Mouse (Mus musculus) MEL (cell line): ENCODE results near the gene Scarb2. TPM values are rescaled to one million over a fixed set of nuclear protein-coding genes. Genes with fewer than 3 reads are reported as not detected.

Experiments used
- DNase-seq: peaks from one replicate; pipeline ENCODE4 v3.0.0; 2011; ENCODE audit warnings: low read depth, low spot score
- H3K27ac ChIP-seq: 2 replicates; pipeline ENCODE4 v1.5.1; 2012; ENCODE audit warnings: low read depth, mild to moderate bottlenecking, control low read depth, low read length, moderate library complexity; ENCODE audit not compliant: control insufficient read depth
- H3K27me3 ChIP-seq, 2 experiments: fragments of 150-350 bp in 1 of 2; sonication (generic) in 1 of 2; 2 replicates each; pipeline ENCODE4 v1.6.1; 2012; ENCODE audit warnings: low read length in 2 of 2, mild to moderate bottlenecking in 2 of 2, improper control_type of control experiment in 1 of 2, moderate library complexity in 1 of 2; ENCODE audit not compliant: insufficient read depth in 2 of 2, control insufficient read depth in 1 of 2
- H3K36me3 ChIP-seq, 2 experiments: 2 replicates each; pipeline ENCODE4 v1.6.1; 2012 to 2014; ENCODE audit warnings: low read length in 2 of 2, improper control_type of control experiment in 1 of 2, inconsistent platforms in 1 of 2, mild to moderate bottlenecking in 1 of 2; ENCODE audit not compliant: insufficient read depth in 2 of 2, control insufficient read depth in 1 of 2
- H3K4me1 ChIP-seq, 2 experiments: fragments of 150-350 bp in 1 of 2; sonication (generic) in 1 of 2; 2 replicates each; pipeline ENCODE4 v1.6.1; 2012; ENCODE audit warnings: low read length in 2 of 2, improper control_type of control experiment in 1 of 2, mild to moderate bottlenecking in 1 of 2; ENCODE audit not compliant: insufficient read depth in 2 of 2, control insufficient read depth in 1 of 2
- H3K4me3 ChIP-seq, 2 experiments: fragments of 150-350 bp in 1 of 2; sonication (generic) in 1 of 2; 2 replicates each; pipeline ENCODE4 v1.5.1; 2012; ENCODE audit warnings: low read depth in 2 of 2, low read length in 2 of 2, mild to moderate bottlenecking in 2 of 2, moderate library complexity in 2 of 2, control low read depth in 1 of 2, improper control_type of control experiment in 1 of 2; ENCODE audit not compliant: control insufficient read depth in 1 of 2, insufficient read depth in 1 of 2
- H3K79me2 ChIP-seq: 2 replicates; pipeline ENCODE4 v1.6.1; 2012; ENCODE audit warnings: mild to moderate bottlenecking, low read length, moderate library complexity; ENCODE audit not compliant: control insufficient read depth, poor library complexity, insufficient read depth
- H3K9ac ChIP-seq: 2 replicates; pipeline ENCODE4 v1.6.1; 2012; ENCODE audit warnings: low read depth, mild to moderate bottlenecking, control low read depth, low read length, moderate library complexity; ENCODE audit not compliant: control insufficient read depth, poor library complexity, severe bottlenecking
- H3K9me3 ChIP-seq: fragments of 150-350 bp; sonication (generic); replicated peaks from 2 replicates; pipeline ENCODE4 v1.6.1; 2012; ENCODE audit warnings: mild to moderate bottlenecking, low read length, improper control_type of control experiment, moderate library complexity; ENCODE audit not compliant: insufficient read depth
- CHD2 ChIP-seq: IDR thresholded peaks from 2 replicates; pipeline ENCODE4 v1.6.1; 2011; ENCODE audit warnings: low read length, improper control_type of control experiment
- CTCF ChIP-seq, 3 experiments: IDR thresholded peaks in 2 of 3; conservative IDR thresholded peaks in 1 of 3; 2 replicates each; pipeline ENCODE4 v1.5.1; 2011 to 2012; ENCODE audit warnings: low read length in 3 of 3, low read depth in 2 of 3, mild to moderate bottlenecking in 2 of 3, improper control_type of control experiment in 1 of 3, inconsistent platforms in 1 of 3, mixed read lengths in 1 of 3, moderate library complexity in 1 of 3; ENCODE audit not compliant: control insufficient read depth in 1 of 3, insufficient read depth in 1 of 3, poor library complexity in 1 of 3, severe bottlenecking in 1 of 3
- ELF1 ChIP-seq: IDR thresholded peaks from 2 replicates; pipeline ENCODE4 v1.6.1; 2014; ENCODE audit warnings: low read depth, mild to moderate bottlenecking, inconsistent platforms, low read length, improper control_type of control experiment, moderate library complexity
- ETS1 ChIP-seq: IDR thresholded peaks from 2 replicates; pipeline ENCODE4 v1.6.1; 2012; ENCODE audit warnings: low read depth, mild to moderate bottlenecking, inconsistent platforms, low read length, improper control_type of control experiment, moderate library complexity
- GABPA ChIP-seq: IDR thresholded peaks from 2 replicates; pipeline ENCODE4 v1.6.1; 2012; ENCODE audit warnings: low read depth, mild to moderate bottlenecking, inconsistent platforms, low read length, improper control_type of control experiment, moderate library complexity
- JUND ChIP-seq: IDR thresholded peaks from 2 replicates; pipeline ENCODE4 v1.6.1; 2011; ENCODE audit warnings: low read depth, mild to moderate bottlenecking, improper control_type of control experiment, low read length
- KAT2A ChIP-seq: conservative IDR thresholded peaks from 2 replicates; pipeline ENCODE4 v1.6.1; 2012; ENCODE audit warnings: low read depth, low read length, improper control_type of control experiment, inconsistent platforms
- MAFK ChIP-seq: IDR thresholded peaks from 2 replicates; pipeline ENCODE4 v1.6.1; 2011; ENCODE audit warnings: low read depth, mild to moderate bottlenecking, low read length, improper control_type of control experiment, borderline replicate concordance
- MAX ChIP-seq: IDR thresholded peaks from 2 replicates; pipeline ENCODE4 v1.6.1; 2011; ENCODE audit warnings: low read length, improper control_type of control experiment
- MAZ ChIP-seq: IDR thresholded peaks from 2 replicates; pipeline ENCODE4 v1.6.1; 2012; ENCODE audit warnings: low read depth, mild to moderate bottlenecking, inconsistent platforms, low read length, improper control_type of control experiment
- MEF2A ChIP-seq: IDR thresholded peaks from 2 replicates; pipeline ENCODE4 v1.6.1; 2014; ENCODE audit warnings: low read depth, mild to moderate bottlenecking, inconsistent platforms, low read length, improper control_type of control experiment; ENCODE audit not compliant: poor library complexity, insufficient replicate concordance, severe bottlenecking; ENCODE audit errors: extremely low read depth
- MXI1 ChIP-seq: IDR thresholded peaks from 2 replicates; pipeline ENCODE4 v1.6.1; 2011; ENCODE audit warnings: mild to moderate bottlenecking, low read depth, low read length, improper control_type of control experiment
- MYB ChIP-seq: IDR thresholded peaks from 2 replicates; pipeline ENCODE4 v1.6.1; 2011; ENCODE audit warnings: mild to moderate bottlenecking, low read depth, low read length, improper control_type of control experiment
- MYC ChIP-seq: IDR thresholded peaks from 2 replicates; pipeline ENCODE4 v1.6.1; 2011; ENCODE audit warnings: low read depth, mild to moderate bottlenecking, low read length, improper control_type of control experiment, moderate library complexity
- NELFE ChIP-seq: IDR thresholded peaks from 2 replicates; pipeline ENCODE4 v1.6.1; 2011; ENCODE audit warnings: low read depth, low read length, improper control_type of control experiment
- POLR2AphosphoS2 ChIP-seq: IDR thresholded peaks from 2 replicates; pipeline ENCODE4 v1.6.1; 2011; ENCODE audit warnings: low read length, improper control_type of control experiment
- POLR2AphosphoS5 ChIP-seq: IDR thresholded peaks from 2 replicates; pipeline ENCODE4 v1.6.1; 2012; ENCODE audit warnings: low read depth, borderline replicate concordance, mild to moderate bottlenecking, inconsistent platforms, low read length, moderate library complexity, mixed read lengths
- RAD21 ChIP-seq: IDR thresholded peaks from 2 replicates; pipeline ENCODE4 v1.6.1; 2011; ENCODE audit warnings: mild to moderate bottlenecking, low read depth, low read length, improper control_type of control experiment
- RCOR1 ChIP-seq: IDR thresholded peaks from 2 replicates; pipeline ENCODE4 v1.6.1; 2012; ENCODE audit warnings: low read depth, mild to moderate bottlenecking, inconsistent platforms, low read length, improper control_type of control experiment
- SIN3A ChIP-seq: IDR thresholded peaks from 2 replicates; pipeline ENCODE4 v1.6.1; 2012; ENCODE audit warnings: low read length, improper control_type of control experiment, inconsistent platforms
- TAL1 ChIP-seq: IDR thresholded peaks from 2 replicates; pipeline ENCODE4 v1.6.1; 2012; ENCODE audit warnings: mild to moderate bottlenecking, inconsistent platforms, low read length, moderate library complexity, mixed read lengths
- TBP ChIP-seq: IDR thresholded peaks from 2 replicates; pipeline ENCODE4 v1.8.0; 2011; ENCODE audit warnings: low read depth, low read length, improper control_type of control experiment
- TCF12 ChIP-seq: IDR thresholded peaks from 2 replicates; pipeline ENCODE4 v1.6.1; 2014; ENCODE audit warnings: low read depth, mild to moderate bottlenecking, inconsistent platforms, low read length, improper control_type of control experiment, moderate library complexity
- USF2 ChIP-seq, 2 experiments: IDR thresholded peaks; 2 replicates each; pipeline ENCODE4 v1.6.1; 2011 to 2012; ENCODE audit warnings: improper control_type of control experiment in 2 of 2, low read length in 2 of 2, borderline replicate concordance in 1 of 2, inconsistent platforms in 1 of 2, low read depth in 1 of 2, mild to moderate bottlenecking in 1 of 2; ENCODE audit not compliant: insufficient read depth in 1 of 2
- ZMIZ1 ChIP-seq: IDR thresholded peaks from 2 replicates; pipeline ENCODE4 v1.6.1; 2012; ENCODE audit warnings: low read depth, mild to moderate bottlenecking, inconsistent platforms, low read length, improper control_type of control experiment, moderate library complexity
- polyA plus RNA-seq, 2 experiments: library from polyadenylated mRNA; stranded (reverse) in 1 of 2; unstranded in 1 of 2; fragments of >175 nt in 1 of 2; fragments of >200 nt in 1 of 2; gene quantifications; 2 replicates each; pipeline versions ENCODE4 v1.2.1 to v1.2.4; 2012; ENCODE audit warnings: low replicate concordance in 2 of 2, low read depth in 1 of 2; ENCODE audit not compliant: insufficient read length in 2 of 2, insufficient read depth in 1 of 2, missing spikeins in 1 of 2
- total RNA-seq: library from RNA; depleted of rRNA; stranded (reverse); fragments of 300-350 nt; gene quantifications from 2 replicates; pipeline ENCODE4 v1.2.3, GENCODE M21; 2012

Scarb2 gene
- total and polyA plus RNA-seq, 3 experiments: 13.6 to 16.5 TPM; not detected in 1

DNA sequence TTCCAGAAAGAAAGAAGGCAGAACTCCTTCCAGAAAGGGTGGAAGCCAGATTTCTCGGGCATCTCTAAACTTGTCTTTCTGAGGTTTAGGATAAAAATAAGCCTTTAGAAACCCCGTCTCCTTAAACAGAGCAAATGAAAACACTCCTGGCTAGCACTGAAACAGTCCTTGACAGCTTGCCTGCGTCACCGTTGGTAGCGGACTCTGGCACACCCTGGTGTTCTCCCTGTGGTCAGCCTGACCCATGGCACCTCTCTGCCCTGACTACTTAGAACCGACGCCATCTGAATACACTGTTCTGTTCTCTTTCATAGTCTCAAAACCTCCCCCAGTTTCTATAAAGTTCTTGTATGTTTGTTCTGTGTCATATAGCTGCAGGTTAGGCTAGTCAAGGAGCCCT, 17.7 kb downstream of the Scarb2 start:
- Histone ChIP-seq H3K27me3 (no peaks in the 10 kb centered on the region), H3K9me3 (no peaks in the 10 kb centered on the region), H3K27ac (peak overlapping the region; percentile 41; the same call in 1 of the 2 replicates), H3K4me3 (no peak overlapping the region), H3K9ac (no peak overlapping the region), H3K4me1 (peaks cover 12 to 13% of the 10 kb centered on the region in 2 experiments), H3K79me2 (no peaks in the 10 kb centered on the region), H3K36me3 (peaks cover 2 to 18% of the 10 kb centered on the region in 2 experiments)
- no peak for TF ChIP-seq RCOR1
- no peak for TF ChIP-seq ELF1
- no peak for TF ChIP-seq KAT2A
- no peak for TF ChIP-seq RAD21
- no peak for TF ChIP-seq ZMIZ1
- TF ChIP-seq MAZ: no peak
- no peak for TF ChIP-seq GABPA
- no peak for TF ChIP-seq MYB
- no peak for TF ChIP-seq NELFE
- no peak for TF ChIP-seq POLR2AphosphoS2
- TF ChIP-seq TCF12: no peak
- TF ChIP-seq MEF2A: no peak
- no peak for TF ChIP-seq POLR2AphosphoS5
- TF ChIP-seq TAL1: no peak
- TF ChIP-seq USF2 (IDR thresholded peaks at IDR 0.05; ENCODE audit: borderline replicate concordance in 1 of 2, insufficient read depth in 1 of 2, low read depth in 1 of 2, low read length in 2 of 2): no peak
- TF ChIP-seq CTCF (IDR thresholded peaks at IDR 0.05 in 2 of 3, conservative IDR thresholded peaks at IDR 0.05 in 1 of 3; ENCODE audit: control insufficient read depth in 1 of 3, insufficient read depth in 1 of 3, low read depth in 2 of 3, low read length in 3 of 3, poor library complexity in 1 of 3, severe bottlenecking in 1 of 3): no peak
- TF ChIP-seq MYC: no peak
- no peak for TF ChIP-seq SIN3A
- no peak for TF ChIP-seq JUND
- TF ChIP-seq MAFK: no peak
- DNase-seq: no peak

DNA sequence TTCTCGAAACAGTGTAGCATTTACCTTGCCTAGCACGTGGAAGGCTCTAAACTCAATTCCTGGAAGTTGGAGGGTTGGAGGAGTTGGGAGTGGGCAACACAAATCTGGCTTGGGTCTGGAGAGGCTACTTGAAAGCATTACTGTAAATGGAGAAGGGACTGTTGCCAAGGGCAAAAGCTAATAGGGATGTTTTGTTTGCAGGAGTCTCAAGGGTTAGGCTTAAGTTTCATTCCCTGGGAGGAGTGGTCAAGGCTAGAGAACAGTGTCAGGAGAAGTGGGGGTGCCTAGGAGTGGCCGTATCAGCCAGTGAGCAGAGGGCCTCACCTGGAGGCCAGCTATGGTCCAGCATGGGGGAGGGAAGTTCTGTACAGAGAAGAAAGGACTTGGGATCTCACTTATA, 18.2 kb downstream of the Scarb2 start:
- no peaks in the 10 kb centered on the region for H3K27me3 ChIP-seq
- no peaks in the 10 kb centered on the region for H3K79me2 ChIP-seq
- no peak overlapping the region for H3K4me3 ChIP-seq
- H3K27ac ChIP-seq: no peak overlapping the region
- no peak for DNase-seq
- H3K4me1 ChIP-seq: peaks cover 12 to 13% of the 10 kb centered on the region in 2 experiments
- no peaks in the 10 kb centered on the region for H3K9me3 ChIP-seq
- no peak overlapping the region for H3K9ac ChIP-seq
- TF ChIP-seq MXI1: no peak
- no peak for TF ChIP-seq MEF2A
- no peak for TF ChIP-seq ETS1
- no peak for TF ChIP-seq MYC
- no peak for TF ChIP-seq RCOR1
- TF ChIP-seq CHD2: no peak
- TF ChIP-seq TBP: no peak
- no peak for TF ChIP-seq ZMIZ1
- TF ChIP-seq MYB: no peak
- no peak for TF ChIP-seq RAD21
- no peak for TF ChIP-seq MAX
- TF ChIP-seq JUND: no peak
- peaks cover 2 to 18% of the 10 kb centered on the region in 2 experiments for H3K36me3 ChIP-seq
